Mouse (Mus musculus): ENCODE measurements at regions not wholly inside any gene's neighbourhood (a gene's known extent, or its start where the extent isn't known, plus 50 kb on each side); places are given as distances from the start of the nearest gene placed in this dataset.
"Not testable (repeated sequence)": the region's sequence is repeated elsewhere in the genome, so short reads cannot be mapped to it uniquely, and the experiment has no call there.

GRCm38 (mm10) chr12:45585763-45586162 is 511.3 kb upstream of the Stxbp6 start:
- Histone ChIP-seq H3K27me3 (no peaks in the 10 kb centered on the region), H3K4me1 (replicated peaks) (no peaks in the 10 kb centered on the region), H3K27ac (replicated peaks) (no peak overlapping the region), H3K9ac (no peak overlapping the region), H3K4me3 (no peak overlapping the region), H3K9me3 (no peaks in the 10 kb centered on the region), H3K4me2 (no peak overlapping the region), H3K36me3 (no peaks in the 10 kb centered on the region)
- 90% methylated on average over 4 of the region's 4 CpGs for WGBS
- ATAC-seq (ENCODE audit: low read depth), result no peak

GRCm38 (mm10) chr12:45563325-45564030 is 489.0 kb upstream of the Stxbp6 start:
- no peaks in the 10 kb centered on the region for H3K9me3 ChIP-seq
- ATAC-seq (ENCODE audit: low read depth), result peak; percentile 80
- H3K4me3 ChIP-seq, result no peak overlapping the region
- H3K9ac ChIP-seq, result no peak overlapping the region
- no peaks in the 10 kb centered on the region for H3K36me3 ChIP-seq
- H3K27ac ChIP-seq (replicated peaks), result peak overlapping the region; percentile 90
- no peaks in the 10 kb centered on the region for H3K27me3 ChIP-seq
- no peak overlapping the region for H3K4me2 ChIP-seq
- H3K4me1 ChIP-seq (replicated peaks), result peaks cover 42% of the 10 kb centered on the region
- 46% methylated on average over 13 of the region's 13 CpGs for WGBS

- no peak overlapping the region for H3K9ac ChIP-seq
- no peaks in the 10 kb centered on the region for H3K27me3 ChIP-seq
- no peak overlapping the region for H3K4me3 ChIP-seq
- peak overlapping the region; percentile 90 for H3K27ac ChIP-seq (replicated peaks)
- H3K9me3 ChIP-seq, result no peaks in the 10 kb centered on the region
- WGBS, result 22% methylated on average over 1 of the region's 1 CpGs
- peaks cover 42% of the 10 kb centered on the region for H3K4me1 ChIP-seq (replicated peaks)
- H3K36me3 ChIP-seq, result no peaks in the 10 kb centered on the region
- peak; percentile 32; the same call in 1 of the 2 replicates for ATAC-seq (ENCODE audit: low read depth)
- no peak overlapping the region for H3K4me2 ChIP-seq
These were observed 488.2 kb upstream of the Stxbp6 start for GRCm38 (mm10) chr12:45562637-45563220.

GRCm38 (mm10) chr12:45561889-45562288 is 487.4 kb upstream of the Stxbp6 start:
- H3K9me3 ChIP-seq, result no peaks in the 10 kb centered on the region
- peak overlapping the region; percentile 20 for H3K4me2 ChIP-seq
- no peak overlapping the region for H3K4me3 ChIP-seq
- peak; percentile 74 for ATAC-seq (ENCODE audit: low read depth)
- peak overlapping the region; percentile 47; the same call in 1 of the 2 replicates for H3K9ac ChIP-seq
- H3K27ac ChIP-seq (replicated peaks), result peak overlapping the region; percentile 90
- no peaks in the 10 kb centered on the region for H3K36me3 ChIP-seq
- no peaks in the 10 kb centered on the region for H3K27me3 ChIP-seq
- WGBS, result 20% methylated on average over 11 of the region's 11 CpGs
- peaks cover 42% of the 10 kb centered on the region for H3K4me1 ChIP-seq (replicated peaks)

GRCm38 (mm10) chr12:45561362-45561761 is 486.9 kb upstream of the Stxbp6 start:
- Histone ChIP-seq H3K4me2 (no peak overlapping the region), H3K9ac (no peak overlapping the region), H3K4me1 (replicated peaks) (peaks cover 42% of the 10 kb centered on the region), H3K4me3 (no peak overlapping the region), H3K9me3 (no peaks in the 10 kb centered on the region), H3K27me3 (no peaks in the 10 kb centered on the region), H3K27ac (replicated peaks) (peak overlapping the region; percentile 90), H3K36me3 (no peaks in the 10 kb centered on the region)
- ATAC-seq (ENCODE audit: low read depth), result no peak
- 43% methylated on average over 1 of the region's 1 CpGs for WGBS

- H3K4me3 ChIP-seq; H3K9ac ChIP-seq; H3K9me3 ChIP-seq; H3K27me3 ChIP-seq; H3K4me1 ChIP-seq (replicated peaks); ATAC-seq (ENCODE audit: low read depth); H3K4me2 ChIP-seq; H3K36me3 ChIP-seq; H3K27ac ChIP-seq (replicated peaks): not testable (repeated sequence)
- WGBS, result 89% methylated on average over 5 of the region's 5 CpGs
These were observed 475.4 kb upstream of the Stxbp6 start for GRCm38 (mm10) chr12:45549906-45550305.

GRCm38 (mm10) chr12:45519554-45519953 is 445.0 kb upstream of the Stxbp6 start:
- Histone ChIP-seq H3K27me3 (no peaks in the 10 kb centered on the region), H3K4me2 (no peak overlapping the region), H3K9me3 (no peaks in the 10 kb centered on the region), H3K27ac (replicated peaks) (no peak overlapping the region), H3K4me1 (replicated peaks) (no peaks in the 10 kb centered on the region), H3K36me3 (no peaks in the 10 kb centered on the region), H3K4me3 (no peak overlapping the region), H3K9ac (no peak overlapping the region)
- no peak for ATAC-seq (ENCODE audit: low read depth)

- H3K4me2 ChIP-seq, result no peak overlapping the region
- no peaks in the 10 kb centered on the region for H3K36me3 ChIP-seq
- H3K27ac ChIP-seq (replicated peaks), result no peak overlapping the region
- H3K9me3 ChIP-seq, result no peaks in the 10 kb centered on the region
- H3K9ac ChIP-seq, result no peak overlapping the region
- no peaks in the 10 kb centered on the region for H3K4me1 ChIP-seq (replicated peaks)
- H3K4me3 ChIP-seq, result no peak overlapping the region
- 66% methylated on average over 3 of the region's 3 CpGs for WGBS
- no peaks in the 10 kb centered on the region for H3K27me3 ChIP-seq
- no peak for ATAC-seq (ENCODE audit: low read depth)
These were observed 439.9 kb upstream of the Stxbp6 start for GRCm38 (mm10) chr12:45514459-45514858.

GRCm38 (mm10) chr12:45507400-45507982 is 433.0 kb upstream of the Stxbp6 start:
- ATAC-seq (ENCODE audit: low read depth), result no peak
- Histone ChIP-seq H3K9ac (no peak overlapping the region), H3K27ac (replicated peaks) (no peak overlapping the region), H3K36me3 (no peaks in the 10 kb centered on the region), H3K4me3 (no peak overlapping the region), H3K27me3 (no peaks in the 10 kb centered on the region), H3K4me2 (no peak overlapping the region), H3K4me1 (replicated peaks) (no peaks in the 10 kb centered on the region), H3K9me3 (no peaks in the 10 kb centered on the region)
- WGBS, result 48% methylated on average over 7 of the region's 7 CpGs

GRCm38 (mm10) chr12:45499834-45500233 is 425.3 kb upstream of the Stxbp6 start:
- Histone ChIP-seq H3K27ac (replicated peaks) (no peak overlapping the region), H3K9me3 (no peaks in the 10 kb centered on the region), H3K4me1 (replicated peaks) (peaks cover 9% of the 10 kb centered on the region; the same call in 1 of the 2 replicates), H3K27me3 (no peaks in the 10 kb centered on the region), H3K4me3 (no peak overlapping the region), H3K9ac (no peak overlapping the region), H3K4me2 (no peak overlapping the region), H3K36me3 (no peaks in the 10 kb centered on the region)
- 48% methylated on average over 6 of the region's 6 CpGs for WGBS
- peak; percentile 50; the same call in 1 of the 2 replicates for ATAC-seq (ENCODE audit: low read depth)

- peaks cover 9% of the 10 kb centered on the region; the same call in 1 of the 2 replicates for H3K4me1 ChIP-seq (replicated peaks)
- no peak for ATAC-seq (ENCODE audit: low read depth)
- H3K9me3 ChIP-seq, result no peaks in the 10 kb centered on the region
These were observed 423.7 kb upstream of the Stxbp6 start for GRCm38 (mm10) chr12:45498230-45498629.

GRCm38 (mm10) chr12:45489029-45489428 is 414.5 kb upstream of the Stxbp6 start:
- no peaks in the 10 kb centered on the region for H3K27me3 ChIP-seq
- WGBS, result 79% methylated on average over 1 of the region's 1 CpGs
- no peak for ATAC-seq (ENCODE audit: low read depth)

More at GRCm38 (mm10) chr12:45498230-45498629, 423.7 kb upstream of the Stxbp6 start:
- H3K4me3 ChIP-seq, result no peak overlapping the region
- H3K36me3 ChIP-seq, result no peaks in the 10 kb centered on the region
- no peak overlapping the region for H3K9ac ChIP-seq
- H3K27me3 ChIP-seq, result no peaks in the 10 kb centered on the region
- no peak overlapping the region for H3K27ac ChIP-seq (replicated peaks)
- no peak overlapping the region for H3K4me2 ChIP-seq

More at GRCm38 (mm10) chr12:45489029-45489428, 414.5 kb upstream of the Stxbp6 start:
- Histone ChIP-seq H3K9ac (no peak overlapping the region), H3K4me3 (no peak overlapping the region), H3K9me3 (no peaks in the 10 kb centered on the region), H3K4me1 (replicated peaks) (no peaks in the 10 kb centered on the region), H3K27ac (replicated peaks) (no peak overlapping the region), H3K4me2 (no peak overlapping the region), H3K36me3 (no peaks in the 10 kb centered on the region)

All from neural tube, embryonic 13.5 days (tissue).